Mouse (Mus musculus) CH12.LX (cell line): ENCODE measurements around the gene Ar. TPM values are rescaled to one million over a fixed set of nuclear protein-coding genes. Genes with fewer than 3 reads are reported as not detected.

Experiments
- DNase-seq: peaks from one replicate; pipeline ENCODE4 v3.0.0-alpha.2; 2013; ENCODE audit errors: extremely low read depth
- H3K27ac ChIP-seq: 2 replicates; pipeline ENCODE4 v1.5.1; 2012; ENCODE audit warnings: low read depth, mild to moderate bottlenecking, control low read depth, moderate library complexity; ENCODE audit not compliant: insufficient read depth
- H3K27me3 ChIP-seq: replicated peaks from 2 replicates; pipeline ENCODE3; 2012; ENCODE audit warnings: inconsistent platforms
- H3K36me3 ChIP-seq, 2 experiments: replicated peaks in 1 of 2; 2 replicates each; pipeline versions ENCODE3 to v1.6.1; 2012; ENCODE audit warnings: inconsistent platforms in 1 of 2, low read length in 1 of 2, mild to moderate bottlenecking in 1 of 2, mixed read lengths in 1 of 2, moderate library complexity in 1 of 2; ENCODE audit not compliant: control insufficient read depth in 1 of 2, insufficient read depth in 1 of 2
- H3K4me1 ChIP-seq, 2 experiments: 2 replicates each; pipeline ENCODE4 v1.6.1; 2012; ENCODE audit warnings: inconsistent platforms in 1 of 2, moderate library complexity in 1 of 2; ENCODE audit not compliant: insufficient read depth in 2 of 2, control insufficient read depth in 1 of 2
- H3K4me2 ChIP-seq: 2 replicates; pipeline ENCODE4 v1.6.1; 2012; ENCODE audit warnings: low read depth, mild to moderate bottlenecking, control low read depth; ENCODE audit not compliant: poor library complexity, insufficient read depth, severe bottlenecking
- H3K4me3 ChIP-seq, 3 experiments: fragments of 150-350 bp in 1 of 3; sonication (generic) in 1 of 3; replicated peaks in 1 of 3; 2 replicates each; pipeline versions ENCODE3 to v1.5.1; 2011 to 2012; ENCODE audit warnings: low read depth in 2 of 3, low read length in 2 of 3, mild to moderate bottlenecking in 2 of 3, moderate library complexity in 2 of 3, control low read depth in 1 of 3, improper control_type of control experiment in 1 of 3, inconsistent platforms in 1 of 3, mixed read lengths in 1 of 3; ENCODE audit not compliant: poor library complexity in 1 of 3
- H3K79me2 ChIP-seq: replicated peaks from 2 replicates; pipeline ENCODE4 v1.6.1; 2012; ENCODE audit warnings: mild to moderate bottlenecking, moderate library complexity; ENCODE audit not compliant: control insufficient read depth, poor library complexity, insufficient read depth, severe bottlenecking; ENCODE audit errors: extremely low read depth
- H3K9ac ChIP-seq: 2 replicates; pipeline ENCODE4 v1.6.1; 2012; ENCODE audit warnings: low read depth, mild to moderate bottlenecking, control low read depth, moderate library complexity; ENCODE audit not compliant: insufficient read depth
- H3K9me3 ChIP-seq: replicated peaks from 2 replicates; pipeline ENCODE3; 2012; ENCODE audit warnings: low read length, inconsistent platforms, mixed read lengths
- CHD1 ChIP-seq: IDR thresholded peaks from 2 replicates; pipeline ENCODE4 v1.6.1; 2012; ENCODE audit warnings: low read depth, low read length, improper control_type of control experiment, inconsistent platforms
- CHD2 ChIP-seq: IDR thresholded peaks from 2 replicates; pipeline ENCODE4 v1.6.1; 2011; ENCODE audit warnings: low read length, improper control_type of control experiment
- E2F4 ChIP-seq: IDR thresholded peaks from 2 replicates; pipeline ENCODE4 v1.6.1; 2011; ENCODE audit warnings: low read depth, low read length, improper control_type of control experiment; ENCODE audit not compliant: insufficient replicate concordance
- ELF1 ChIP-seq: IDR thresholded peaks from 2 replicates; pipeline ENCODE4 v1.6.1; 2014; ENCODE audit warnings: low read depth, mild to moderate bottlenecking, inconsistent platforms, low read length, improper control_type of control experiment
- ETS1 ChIP-seq: conservative IDR thresholded peaks from 2 replicates; pipeline ENCODE4 v1.6.1; 2012; ENCODE audit warnings: low read depth, mild to moderate bottlenecking, inconsistent platforms, low read length, improper control_type of control experiment, moderate library complexity
- GABPA ChIP-seq: IDR thresholded peaks from 2 replicates; pipeline ENCODE4 v1.6.1; 2012; ENCODE audit warnings: low read depth, low read length, improper control_type of control experiment, inconsistent platforms; ENCODE audit not compliant: insufficient replicate concordance
- JUN ChIP-seq: IDR thresholded peaks from 2 replicates; pipeline ENCODE4 v1.6.1; 2011; ENCODE audit warnings: low read depth, mild to moderate bottlenecking, low read length, improper control_type of control experiment, moderate library complexity; ENCODE audit not compliant: insufficient read depth
- JUND ChIP-seq: conservative IDR thresholded peaks from 2 replicates; pipeline ENCODE4 v1.6.1; 2011; ENCODE audit warnings: low read depth, low read length, improper control_type of control experiment
- MAFK ChIP-seq: IDR thresholded peaks from 2 replicates; pipeline ENCODE4 v1.6.1; 2011; ENCODE audit warnings: low read length, improper control_type of control experiment; ENCODE audit not compliant: insufficient replicate concordance
- MAZ ChIP-seq: IDR thresholded peaks from 2 replicates; pipeline ENCODE4 v1.6.1; 2012; ENCODE audit warnings: low read depth, mild to moderate bottlenecking, inconsistent platforms, low read length, improper control_type of control experiment, moderate library complexity
- MEF2A ChIP-seq: IDR thresholded peaks from 2 replicates; pipeline ENCODE4 v1.6.1; 2014; ENCODE audit warnings: low read depth, mild to moderate bottlenecking, inconsistent platforms, low read length, improper control_type of control experiment, borderline replicate concordance
- MXI1 ChIP-seq: IDR thresholded peaks from 2 replicates; pipeline ENCODE4 v1.6.1; 2011; ENCODE audit warnings: mild to moderate bottlenecking, low read depth, low read length, improper control_type of control experiment
- SIN3A ChIP-seq: IDR thresholded peaks from 2 replicates; pipeline ENCODE4 v1.6.1; 2012; ENCODE audit warnings: low read length, improper control_type of control experiment, inconsistent platforms
- UBTF ChIP-seq: IDR thresholded peaks from 2 replicates; pipeline ENCODE4 v1.6.1; 2012; ENCODE audit warnings: low read depth, mild to moderate bottlenecking, inconsistent platforms, low read length, improper control_type of control experiment, moderate library complexity
- USF1 ChIP-seq: IDR thresholded peaks from 2 replicates; pipeline ENCODE4 v1.6.1; 2014; ENCODE audit warnings: low read depth, mild to moderate bottlenecking, inconsistent platforms, low read length, improper control_type of control experiment
- ZC3H11A ChIP-seq: IDR thresholded peaks from 2 replicates; pipeline ENCODE4 v1.6.1; 2012; ENCODE audit warnings: low read depth, mild to moderate bottlenecking, inconsistent platforms, low read length, improper control_type of control experiment
- ZKSCAN1 ChIP-seq: IDR thresholded peaks from 2 replicates; pipeline ENCODE4 v1.6.1; 2012; ENCODE audit warnings: low read depth, inconsistent platforms, low read length, improper control_type of control experiment, borderline replicate concordance
- ZMIZ1 ChIP-seq: IDR thresholded peaks from 2 replicates; pipeline ENCODE4 v1.6.1; 2012; ENCODE audit warnings: low read depth, mild to moderate bottlenecking, inconsistent platforms, low read length, improper control_type of control experiment
- ZNF384 ChIP-seq: IDR thresholded peaks from 2 replicates; pipeline ENCODE4 v1.6.1; 2012; ENCODE audit warnings: low read depth, low read length, improper control_type of control experiment, inconsistent platforms
- dilution Hi-C: fragments of 300-500 bp; cut with MboI; formaldehyde crosslinking; loops from 2 replicates; pipeline ENCODE4 v1.14.3; 2020; ENCODE audit warnings: low sequenced_read_pairs; ENCODE audit not compliant: extremely low pct_unique_long_range_greater_than_20kb, extremely low pct_ligation_motif_present
- in situ Hi-C: fragments of 300-500 bp; cut with MboI; formaldehyde crosslinking; loops from 3 replicates; pipeline ENCODE4 v1.14.3; 2019; ENCODE audit warnings: low sequenced_read_pairs, low pct_ligation_motif_present, low pct_unique_long_range_greater_than_20kb, mixed read lengths
- polyA plus RNA-seq: library from polyadenylated mRNA; unstranded; fragments of >175 nt; gene quantifications from 2 replicates; pipeline ENCODE4 v1.2.1, GENCODE M21; 2012; ENCODE audit warnings: low read depth; ENCODE audit not compliant: insufficient read length
- total RNA-seq, 2 experiments: library from RNA; depleted of rRNA; stranded (reverse); fragments of 300-350 nt in 1 of 2; fragments of >200 nt in 1 of 2; gene quantifications; 2 replicates each; pipeline ENCODE4 v1.2.3; 2012 to 2014

The Ar gene
- total and polyA plus RNA-seq, 3 experiments, result not detected

DNA sequence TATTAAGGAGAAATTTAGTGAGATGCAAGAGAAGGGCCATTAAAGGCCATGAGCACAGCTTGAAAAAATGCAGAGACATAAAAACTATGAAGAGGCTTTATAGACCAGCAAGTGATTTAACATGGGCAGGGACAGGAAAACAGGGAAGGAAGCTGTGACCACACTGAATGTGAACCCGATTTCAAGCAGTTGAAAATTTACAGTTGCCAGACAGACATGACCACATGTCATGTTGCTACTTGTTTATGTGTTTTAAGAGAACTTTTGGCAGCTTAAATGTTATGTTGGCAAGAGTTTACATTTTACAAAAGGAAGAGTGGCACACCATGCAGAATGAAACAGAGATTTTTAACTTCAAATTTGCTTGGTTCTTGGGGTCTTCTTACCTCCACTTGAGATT is 143.2 kb downstream of the Ar start:
- no peak for DNase-seq
- H3K9ac ChIP-seq, result no peak overlapping the region
- no peak for TF ChIP-seq MAFK
- no peak for TF ChIP-seq JUN
- no peak for TF ChIP-seq MXI1
- TF ChIP-seq ETS1, result no peak
- no peak for TF ChIP-seq E2F4
- no peak for TF ChIP-seq ZKSCAN1
- no peak for TF ChIP-seq ZNF384
- TF ChIP-seq SIN3A, result no peak
- no peak for TF ChIP-seq USF1
- TF ChIP-seq ELF1, result no peak
- TF ChIP-seq JUND, result no peak
- TF ChIP-seq MAZ, result no peak
- no peaks in the 10 kb centered on the region for H3K27me3 ChIP-seq
- H3K4me3 ChIP-seq, result no peak overlapping the region
- dilution Hi-C loops (no loop called here), in situ Hi-C loops (no loop called here)
- no peak overlapping the region for H3K4me2 ChIP-seq
- H3K79me2 ChIP-seq, result no peaks in the 10 kb centered on the region
- no peak overlapping the region for H3K27ac ChIP-seq
- no peaks in the 10 kb centered on the region for H3K36me3 ChIP-seq
- H3K4me1 ChIP-seq, result no peaks in the 10 kb centered on the region
- H3K9me3 ChIP-seq, result no peaks in the 10 kb centered on the region

DNA sequence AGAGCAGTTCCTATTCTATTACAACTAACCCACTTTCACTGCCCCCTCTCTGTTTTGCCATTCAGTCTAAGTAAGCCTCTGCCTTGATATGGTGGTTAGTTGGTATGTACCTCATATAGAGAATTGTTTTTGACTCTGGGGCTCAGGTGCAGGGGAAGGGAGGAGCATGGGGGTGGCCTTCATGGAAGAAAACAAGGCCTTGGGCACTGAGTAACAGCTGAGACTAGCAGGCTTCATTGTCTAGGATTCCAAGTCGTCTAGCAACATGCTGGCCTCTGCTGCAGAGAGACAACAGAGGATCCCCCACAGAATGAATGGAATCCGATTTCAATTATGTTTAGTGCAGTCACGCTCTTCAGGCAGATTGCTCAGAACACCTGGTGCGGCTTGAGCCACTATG is 152.1 kb downstream of the Ar start:
- Histone ChIP-seq H3K36me3 (no peaks in the 10 kb centered on the region), H3K9ac (no peak overlapping the region), H3K4me3 (no peak overlapping the region), H3K9me3 (peaks cover 5% of the 10 kb centered on the region), H3K4me1 (no peaks in the 10 kb centered on the region), H3K27me3 (no peaks in the 10 kb centered on the region), H3K4me2 (no peak overlapping the region), H3K79me2 (no peaks in the 10 kb centered on the region), H3K27ac (no peak overlapping the region)
- no peak for DNase-seq
- in situ Hi-C loops, result no loop called here
- dilution Hi-C loops, result no loop called here
- TF ChIP-seq CHD2, result no peak
- TF ChIP-seq CHD1, result no peak

DNA sequence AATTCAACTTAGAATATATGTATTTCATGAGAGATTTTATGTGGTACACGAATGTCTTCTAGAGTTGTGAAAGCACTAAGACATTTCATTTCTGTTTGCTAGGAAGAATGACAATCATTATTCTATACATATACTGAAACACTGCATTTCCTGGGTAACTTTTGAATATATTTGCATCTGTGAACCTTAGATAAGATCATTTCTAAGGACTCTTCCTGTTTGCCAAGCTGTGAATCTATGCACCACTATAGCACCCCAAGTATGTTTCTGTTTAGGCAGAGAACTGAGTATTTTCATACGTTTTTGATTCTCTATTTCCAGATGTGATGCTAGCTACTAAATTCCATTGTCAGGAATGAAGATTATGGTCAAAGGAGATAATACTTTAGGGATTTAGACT is 153.4 kb downstream of the Ar start:
- Histone ChIP-seq H3K27me3 (no peaks in the 10 kb centered on the region), H3K9ac (no peak overlapping the region), H3K4me2 (no peak overlapping the region), H3K36me3 (no peaks in the 10 kb centered on the region), H3K4me1 (no peaks in the 10 kb centered on the region), H3K27ac (no peak overlapping the region), H3K9me3 (peaks cover 5% of the 10 kb centered on the region), H3K4me3 (no peak overlapping the region), H3K79me2 (no peaks in the 10 kb centered on the region)
- no peak for DNase-seq
- in situ Hi-C loops, result no loop called here
- TF ChIP-seq MAZ (no peak), ZMIZ1 (no peak), MXI1 (no peak), GABPA (no peak), MEF2A (no peak), ZC3H11A (no peak), UBTF (no peak)
- dilution Hi-C loops, result no loop called here
